Mouse (Mus musculus) right cerebral cortex, adult 18-20 months (tissue): ENCODE measurements around the gene Slc9a2.
"Not testable (repeated sequence)": the region's sequence is repeated elsewhere in the genome, so short reads cannot be mapped to it uniquely, and the experiment has no call there.

Source experiments
- DNase-seq: peaks from one replicate; pipeline ENCODE4 v3.0.0; 2022; ENCODE audit warnings: mixed read lengths

The Slc9a2 gene

DNA sequence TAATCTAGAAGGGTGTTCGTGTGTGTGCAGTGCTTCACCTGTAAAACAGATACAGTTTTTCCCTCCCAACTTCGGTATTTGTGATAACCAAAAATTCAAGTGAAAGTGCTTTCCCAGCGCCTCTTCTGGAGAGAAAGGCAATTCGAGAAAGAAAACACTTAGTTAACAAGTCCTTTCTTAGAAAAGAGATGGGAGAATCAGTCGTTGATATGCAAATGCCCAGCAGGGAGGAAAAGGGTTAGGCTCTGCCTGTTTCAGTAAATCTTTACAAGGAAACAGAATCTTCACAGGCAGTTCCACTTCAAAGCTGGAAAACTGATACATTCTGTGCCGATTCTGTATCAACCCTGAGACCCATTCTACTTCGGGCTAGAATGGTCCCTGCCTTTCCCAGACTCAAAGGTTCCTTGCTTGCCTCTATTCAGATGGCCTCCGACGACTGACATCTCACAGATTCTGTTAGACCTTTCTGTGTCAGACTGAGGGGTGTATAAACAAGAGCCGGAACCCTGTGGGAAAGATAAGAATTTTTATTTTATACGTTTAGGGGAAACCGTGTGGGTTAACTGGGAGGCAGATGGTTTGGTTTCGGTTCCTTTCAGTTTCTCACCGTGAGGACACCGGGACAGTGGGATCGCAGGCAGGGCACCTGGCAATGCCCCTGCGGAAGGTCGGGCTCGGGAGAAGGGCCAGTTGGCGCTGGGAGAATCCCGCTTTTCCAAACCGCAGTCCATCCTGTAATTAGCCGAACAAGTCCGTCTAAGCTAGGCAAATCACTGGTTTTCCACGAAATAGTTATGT is at the start of gene Slc9a2:
TSS of gene Slc9a2 (plus strand) at position 508 of the 801 bp plus-strand sequence.
- no peak for DNase-seq

GRCm38 (mm10) chr1:40632407-40633062 is 47.8 kb upstream of the Slc9a2 start:
- DNase-seq, result no peak

GRCm38 (mm10) chr1:40634608-40635007 is 45.8 kb upstream of the Slc9a2 start:
- no peak for DNase-seq

GRCm38 (mm10) chr1:40648234-40648633 is 32.1 kb upstream of the Slc9a2 start:
- DNase-seq, result no peak

DNA sequence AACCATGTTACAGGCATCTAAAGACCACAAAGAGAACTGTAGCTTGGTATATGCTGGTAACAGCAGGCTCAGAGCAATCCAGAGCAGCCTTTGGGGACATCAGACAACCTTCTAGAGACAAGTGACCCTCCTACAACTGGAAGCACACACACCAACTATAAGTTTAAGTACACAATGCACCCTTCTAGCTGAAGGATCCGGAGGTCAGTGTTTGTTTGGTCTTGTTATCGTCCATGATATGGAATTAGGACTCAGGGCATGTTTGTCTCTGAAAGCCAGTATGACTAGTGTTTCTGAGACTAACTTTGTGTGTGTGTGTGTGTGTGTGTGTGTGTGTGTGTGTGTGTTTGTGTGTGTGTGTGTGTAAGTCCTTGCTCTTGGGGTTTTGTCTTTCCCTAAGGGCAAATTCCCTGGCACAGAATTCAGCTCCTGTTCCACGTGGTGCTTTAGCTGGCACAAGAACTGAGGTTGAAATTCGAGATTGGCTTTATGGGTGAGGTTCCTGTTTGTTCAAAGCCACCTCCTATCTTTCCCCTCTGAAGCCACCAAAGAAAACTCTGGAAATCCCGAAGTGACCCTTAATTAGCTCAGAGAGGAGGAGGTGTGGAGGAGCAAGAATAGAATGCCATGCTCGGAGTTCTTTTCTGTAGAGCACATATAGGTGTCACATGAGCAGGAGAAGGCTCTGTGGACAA is 29.4 kb upstream of the Slc9a2 start:
- no peak for DNase-seq

GRCm38 (mm10) chr1:40657035-40657434 is 23.3 kb upstream of the Slc9a2 start:
- DNase-seq, result no peak

GRCm38 (mm10) chr1:40657978-40658496 is 22.3 kb upstream of the Slc9a2 start:
- peak; percentile 61 for DNase-seq

DNA sequence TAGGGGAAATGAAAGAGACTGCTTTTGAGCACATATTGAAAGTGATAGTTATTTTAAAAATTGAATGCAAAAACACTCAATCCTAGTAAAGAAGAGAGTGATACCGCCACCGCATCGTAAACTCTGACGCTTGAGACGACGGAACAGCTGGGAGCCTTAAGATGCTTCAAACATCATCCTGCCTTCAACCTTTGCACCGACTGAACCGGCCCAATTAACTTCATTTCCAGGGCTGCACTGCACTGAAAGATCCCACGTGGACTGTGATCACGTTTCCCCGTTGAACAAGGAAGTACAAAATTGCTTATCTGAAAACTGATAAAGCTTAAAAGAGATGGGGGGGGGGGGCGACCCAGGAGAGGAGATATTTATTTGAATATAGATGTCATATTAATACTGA is 21.4 kb upstream of the Slc9a2 start:
- DNase-seq, result no peak

DNA sequence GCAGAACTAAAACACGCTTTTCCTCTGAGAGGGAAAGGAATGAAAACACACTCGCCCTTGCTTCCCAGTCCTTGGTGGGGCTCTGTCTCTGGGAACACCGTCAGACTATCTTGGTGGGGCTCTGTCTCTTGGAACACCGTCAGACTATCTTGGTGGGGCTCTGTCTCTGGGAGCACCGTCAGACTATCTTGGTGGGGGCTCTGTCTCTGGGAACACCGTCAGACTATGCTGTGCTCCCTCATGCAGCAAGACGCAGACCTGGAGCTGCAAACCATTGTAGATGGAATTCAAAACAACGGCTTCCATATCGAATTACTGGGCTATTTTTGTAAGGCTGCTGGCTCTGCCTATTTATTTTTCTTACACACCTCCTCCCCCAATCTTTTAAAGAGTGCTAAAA is 20.9 kb upstream of the Slc9a2 start:
- no peak for DNase-seq

DNA sequence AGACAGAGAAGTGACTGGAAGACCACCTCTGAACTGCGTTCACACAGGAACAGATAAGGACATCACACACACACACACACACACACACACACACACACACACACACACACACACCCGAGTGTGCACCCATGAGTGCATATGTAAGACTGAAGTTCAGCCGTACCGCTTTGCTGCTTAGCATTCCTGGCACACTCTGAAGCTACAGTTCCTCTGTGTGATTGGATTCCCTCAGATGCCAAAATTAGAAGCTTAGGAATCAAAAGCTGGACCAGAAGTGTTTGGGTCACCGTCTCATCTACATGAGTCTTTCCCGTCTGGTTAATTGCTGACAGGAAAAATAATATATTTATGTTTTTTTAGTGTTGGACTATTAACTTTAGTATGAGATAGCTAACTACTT is 19.5 kb upstream of the Slc9a2 start:
- DNase-seq, result no peak

- no peak for DNase-seq
These were observed 14.7 kb upstream of the Slc9a2 start for GRCm38 (mm10) chr1:40665401-40666370.

- not testable (repeated sequence) for DNase-seq
These were observed 12.9 kb upstream of the Slc9a2 start for GRCm38 (mm10) chr1:40667442-40667841.

- DNase-seq, result no peak
These were observed 10.3 kb upstream of the Slc9a2 start for GRCm38 (mm10) chr1:40670025-40670424.

DNA sequence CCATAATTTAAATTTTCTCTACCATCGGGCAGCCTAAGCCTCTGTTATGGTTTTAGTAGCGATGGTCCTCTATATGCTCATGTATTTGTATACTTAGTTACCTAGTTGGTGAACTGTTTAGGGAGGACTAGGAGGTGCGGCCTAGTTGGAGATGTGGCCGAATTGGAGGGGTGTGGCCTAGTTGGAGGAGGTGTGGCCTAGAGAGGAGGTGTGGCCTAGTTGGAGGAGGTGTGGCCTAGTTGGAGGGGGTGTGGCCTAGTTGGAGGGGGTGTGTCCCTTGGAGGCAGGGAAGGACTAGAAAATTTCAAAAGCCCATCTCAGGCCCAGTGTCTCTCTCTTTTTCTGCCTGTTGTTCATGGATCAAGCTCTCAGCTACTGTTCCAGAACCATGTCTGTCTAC is 8.9 kb upstream of the Slc9a2 start:
- DNase-seq, result no peak

GRCm38 (mm10) chr1:40677306-40677705 is 3.1 kb upstream of the Slc9a2 start:
- DNase-seq, result no peak

GRCm38 (mm10) chr1:40680868-40681698 is 709 bp downstream of the Slc9a2 start:
- peak; percentile 30 for DNase-seq

DNA sequence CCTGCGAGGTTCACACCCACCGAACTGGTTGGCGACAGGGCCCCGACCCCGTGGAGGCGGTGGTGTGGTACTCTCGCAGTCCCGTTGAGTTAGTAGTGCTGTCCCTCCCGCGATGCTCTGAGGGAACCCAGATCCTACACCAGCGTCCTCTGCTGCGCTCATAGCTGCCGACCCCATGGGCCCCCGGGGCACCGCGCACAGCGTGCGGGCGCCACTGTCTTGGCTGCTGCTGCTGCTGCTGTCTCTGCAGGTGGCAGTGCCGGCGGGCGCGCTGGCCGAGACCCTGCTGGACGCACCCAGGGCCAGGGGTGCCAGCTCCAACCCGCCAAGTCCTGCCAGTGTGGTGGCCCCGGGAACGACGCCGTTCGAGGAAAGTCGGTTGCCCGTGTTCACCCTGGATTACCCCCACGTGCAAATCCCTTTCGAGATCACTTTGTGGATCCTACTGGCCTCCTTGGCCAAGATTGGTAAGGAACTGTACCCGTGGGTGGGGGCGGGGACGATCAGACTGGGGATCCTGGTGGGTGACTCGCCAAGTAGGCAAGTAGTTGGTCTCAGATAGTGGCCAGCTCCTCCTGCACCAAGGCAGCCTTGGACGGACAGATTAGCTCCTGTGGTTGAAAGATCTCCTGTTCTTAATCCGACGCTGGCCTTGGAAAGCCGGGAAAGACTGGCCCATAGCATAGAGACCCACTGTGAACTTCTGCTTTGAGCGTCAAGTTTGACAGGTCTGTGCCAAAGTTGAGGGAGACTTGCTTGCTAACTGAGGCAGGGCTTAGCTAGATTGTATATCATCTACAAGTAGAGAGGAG is 1.5 kb downstream of the Slc9a2 start:
- no peak for DNase-seq

DNA sequence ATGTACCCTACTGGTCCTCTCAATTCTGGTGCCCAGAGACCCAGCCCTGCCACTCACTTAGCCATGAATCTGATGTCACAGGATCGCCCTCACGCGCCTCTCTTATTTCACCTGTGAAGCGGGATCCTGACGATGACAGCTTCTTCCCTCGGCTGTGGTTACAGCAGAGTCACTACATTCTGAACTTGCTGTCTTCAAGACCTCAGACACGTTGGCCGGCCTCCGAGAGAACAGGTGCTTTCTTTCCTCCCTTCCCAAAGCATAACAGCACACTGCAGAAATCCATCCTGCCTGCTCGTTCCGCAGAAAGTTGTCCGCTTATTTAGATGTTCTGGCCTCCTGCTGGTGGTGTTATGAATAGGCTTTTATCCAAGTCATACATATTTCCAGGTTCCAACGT is 13.9 kb downstream of the Slc9a2 start:
- no peak for DNase-seq

GRCm38 (mm10) chr1:40696436-40696835 is 16.1 kb downstream of the Slc9a2 start:
- no peak for DNase-seq

DNA sequence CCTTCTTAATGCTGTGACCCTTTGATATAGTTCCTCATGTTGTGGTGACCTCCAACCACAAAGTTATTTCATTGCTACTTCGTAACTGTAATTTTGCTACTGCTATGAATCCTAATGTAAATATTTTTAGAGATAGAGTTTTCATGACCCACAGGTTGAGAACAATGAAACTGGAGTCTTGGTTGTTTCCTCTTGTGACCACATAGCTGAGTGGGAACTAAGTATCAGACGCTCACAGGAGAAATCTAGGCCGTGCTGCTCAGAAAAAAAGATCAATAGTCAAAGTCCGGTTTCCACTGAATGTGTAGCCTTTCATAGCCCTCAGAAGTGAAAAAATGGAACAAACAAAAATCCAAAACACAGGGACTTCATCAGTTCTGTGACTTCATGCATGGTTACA is 24.7 kb downstream of the Slc9a2 start:
- DNase-seq, result no peak

GRCm38 (mm10) chr1:40714950-40715349 is 34.6 kb downstream of the Slc9a2 start:
- no peak for DNase-seq
